Mouse (Mus musculus): ENCODE data around the gene Btla. TPM values are rescaled to one million over a fixed set of nuclear protein-coding genes. Genes with fewer than 3 reads are reported as not detected.

Btla gene
- total RNA-seq, 2 experiments from 2014 or later, result 0.32 to 0.79 TPM

DNA sequence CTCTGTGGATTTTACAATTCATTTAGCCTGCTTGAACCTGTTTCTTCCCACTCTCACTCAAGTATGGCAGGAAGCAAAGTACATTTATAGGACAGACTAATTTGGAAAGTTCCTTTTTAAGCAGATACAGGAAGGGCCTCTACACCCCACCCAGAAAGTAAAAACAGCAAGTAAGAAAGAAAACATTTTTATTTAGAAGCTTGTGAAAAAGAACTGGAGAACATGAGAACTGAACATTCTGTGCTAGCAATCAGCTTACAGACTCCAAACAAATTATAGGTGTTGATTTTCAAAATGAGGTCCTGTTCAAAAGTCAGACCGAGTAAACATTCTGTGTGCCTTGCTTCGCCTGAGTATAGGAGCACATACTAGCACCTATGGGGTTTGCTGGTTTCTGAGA lies 32.8 kb downstream of the Btla start:
- DNase-seq, result no peak
- intact Hi-C loops (cut with DNase I), result no loop called here

GRCm38 (mm10) chr16:45257567-45257966 lies 33.5 kb downstream of the Btla start:
- intact Hi-C loops (cut with DNase I), result no loop called here
- DNase-seq, result no peak

DNA sequence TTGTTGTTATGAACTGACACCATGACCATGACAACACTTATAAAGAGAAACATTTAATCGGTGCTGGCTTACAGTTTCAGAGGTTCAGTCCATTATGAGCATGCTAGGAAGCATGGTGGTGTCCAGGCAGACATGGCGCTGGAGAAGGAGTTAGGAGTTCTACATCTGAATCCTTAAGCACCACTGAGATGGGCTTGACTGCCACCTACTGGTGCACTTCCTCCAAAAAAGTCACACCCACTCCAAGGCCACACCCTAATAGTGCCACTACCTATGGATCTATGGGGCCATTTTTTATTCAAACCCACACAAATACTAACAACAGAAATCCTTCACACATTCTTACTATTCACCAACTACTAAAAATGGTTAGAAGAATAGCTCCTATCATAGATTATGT lies 35.5 kb downstream of the Btla start:
- intact Hi-C loops (cut with DNase I), result no loop called here
- DNase-seq, result no peak

DNA sequence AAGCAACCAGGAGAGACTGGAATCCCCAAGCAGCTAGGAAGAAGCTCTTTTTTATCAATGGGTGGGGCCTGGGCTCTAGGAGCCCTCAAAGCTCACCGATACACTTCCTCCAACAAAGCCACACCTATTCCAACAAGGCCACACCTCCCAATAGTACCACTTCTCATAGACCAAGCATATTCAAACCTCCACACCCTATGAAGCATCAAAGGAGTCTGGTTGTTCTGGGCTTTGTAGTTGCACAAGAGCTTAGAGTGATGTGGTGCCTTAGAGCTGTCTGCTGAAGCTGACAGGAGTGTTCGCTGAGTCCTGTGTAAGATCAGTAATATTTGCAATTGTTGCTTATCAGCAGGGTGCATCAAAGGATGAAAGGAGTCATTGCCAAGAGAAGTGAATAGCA lies 37.2 kb downstream of the Btla start:
- intact Hi-C loops (cut with DNase I), result no loop called here

DNA sequence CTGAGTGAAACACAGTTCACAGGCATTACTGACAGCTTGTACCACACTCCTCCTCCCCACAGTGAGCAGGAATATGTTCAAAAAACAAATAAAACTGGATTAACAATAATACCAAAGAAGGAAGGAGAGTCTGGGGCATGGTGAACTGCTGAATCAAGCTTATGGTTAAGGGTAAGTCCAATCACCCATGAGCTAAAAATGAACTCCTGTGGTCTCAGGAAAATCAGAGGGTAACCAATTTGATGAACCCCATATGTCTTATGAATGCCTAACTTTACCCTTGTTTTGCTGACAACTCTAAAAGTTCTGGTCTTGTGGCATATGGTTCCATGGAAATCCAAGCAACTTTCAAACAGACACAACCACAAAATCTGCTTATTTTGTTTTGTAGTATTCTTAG lies 37.9 kb downstream of the Btla start:
- intact Hi-C loops (cut with DNase I), result no loop called here
- DNase-seq, result no peak

More for the DNA sequence above, 37.2 kb downstream of the Btla start:
- DNase-seq, result no peak

DNA sequence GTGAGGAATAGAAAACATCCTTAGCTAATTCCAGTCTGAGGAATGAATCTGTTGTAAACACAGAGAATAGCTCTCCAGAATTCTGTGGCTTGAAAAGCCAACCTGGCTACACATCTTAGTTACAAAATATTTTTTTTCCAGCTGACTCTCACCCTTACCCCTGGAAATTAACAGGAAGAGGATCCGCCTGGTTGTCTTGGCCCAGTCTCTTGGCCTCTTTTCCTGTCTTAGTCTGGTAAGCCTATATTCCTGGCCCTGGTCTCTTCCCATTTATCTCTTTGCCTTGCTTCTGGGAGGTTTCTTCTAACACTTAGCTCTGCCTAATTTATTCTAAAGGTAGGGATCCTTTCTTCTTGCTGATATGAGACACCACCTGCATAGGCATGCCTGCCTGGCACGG lies 45.8 kb downstream of the Btla start:
- intact Hi-C loops (cut with DNase I), result loop anchor here (5.0 kb wide), 1 partner anchor 68 kb away; no protein-coding TSS in a partner anchor
- DNase-seq, result peak; percentile 7 to 10

- intact Hi-C loops (cut with DNase I), result loop anchor here (2.0 to 10.0 kb wide), 4 partner anchors 86 to 349 kb away; no protein-coding TSS in a partner anchor
- DNase-seq, result peak; percentile 12 to 19
These were observed 59.0 kb downstream of the Btla start for GRCm38 (mm10) chr16:45283093-45283492.

GRCm38 (mm10) chr16:45297806-45298205 lies 73.7 kb downstream of the Btla start:
- DNase-seq, result no peak
- intact Hi-C loops (cut with DNase I), result no loop called here

Other genes starting within 250 kb of the Btla start
- 100 to 1,000 TPM; 123 to 128 TPM for gene Ccdc80, start 130.9 kb upstream of the Btla start, total RNA-seq (2021)
- 10 to 100 TPM; 11.7 to 14.7 TPM for gene Slc35a5, start 65.6 kb upstream of the Btla start, total RNA-seq (2021)
- 10 to 100 TPM; 25.7 to 25.9 TPM for gene Atg3, start 65.5 kb upstream of the Btla start, total RNA-seq (2021)
- gene Cd200, start 184.7 kb downstream of the Btla start, total RNA-seq (2021), result 10 to 100 TPM; 83.8 to 94.1 TPM